Mouse (Mus musculus) inflammation-experienced regulatory T-cells, adult 6 months (primary cell): ENCODE data around the gene Rnf115. TPM values are rescaled to one million over a fixed set of nuclear protein-coding genes. Genes with fewer than 3 reads are reported as not detected.

Source experiments
- ATAC-seq: one replicate; pipeline ENCODE4 v1.8.0; 2017
- polyA plus RNA-seq, 3 experiments: library from polyadenylated mRNA; unstranded; fragments of 100-300 nt; shearing (Covaris generic); gene quantifications; one replicate each; pipeline ENCODE4 v1.2.1; 2017

Gene Rnf115
- polyA plus RNA-seq, 3 experiments from 2014 or later: 44.6 to 73.7 (median 47.3) TPM

GRCm38 (mm10) chr3:96787784-96788183 lies 60.3 kb downstream of the Rnf115 start:
- no peak for ATAC-seq

GRCm38 (mm10) chr3:96788506-96788905 lies 61.0 kb downstream of the Rnf115 start:
- ATAC-seq: no peak

- ATAC-seq: no peak
These were observed 72.8 kb downstream of the Rnf115 start for GRCm38 (mm10) chr3:96800254-96800653.

- no peak for ATAC-seq
These were observed 74.8 kb downstream of the Rnf115 start for GRCm38 (mm10) chr3:96802214-96802613.

- ATAC-seq: no peak
These were observed 80.7 kb downstream of the Rnf115 start for GRCm38 (mm10) chr3:96808136-96808535.

- no peak for ATAC-seq
These were observed 81.2 kb downstream of the Rnf115 start for GRCm38 (mm10) chr3:96808651-96809050.

GRCm38 (mm10) chr3:96811232-96811631 lies 83.8 kb downstream of the Rnf115 start:
- no peak for ATAC-seq

- peak; percentile 71 for ATAC-seq
These were observed 85.1 kb downstream of the Rnf115 start for GRCm38 (mm10) chr3:96812395-96813091.

- ATAC-seq: peak; percentile 76
These were observed 85.6 kb downstream of the Rnf115 start for GRCm38 (mm10) chr3:96813106-96813505.

GRCm38 (mm10) chr3:96813591-96814244 lies 86.3 kb downstream of the Rnf115 start:
- no peak for ATAC-seq

- ATAC-seq: peak; percentile 61
These were observed 86.9 kb downstream of the Rnf115 start for GRCm38 (mm10) chr3:96814342-96814741.

- no peak for ATAC-seq
These were observed 92.9 kb downstream of the Rnf115 start for GRCm38 (mm10) chr3:96820116-96820915.

- no peak for ATAC-seq
These were observed 94.1 kb downstream of the Rnf115 start for GRCm38 (mm10) chr3:96821581-96821980.

- no peak for ATAC-seq
These were observed 96.2 kb downstream of the Rnf115 start for GRCm38 (mm10) chr3:96823701-96824100.

GRCm38 (mm10) chr3:96824614-96825013 lies 97.2 kb downstream of the Rnf115 start:
- no peak for ATAC-seq

GRCm38 (mm10) chr3:96825261-96825660 lies 97.8 kb downstream of the Rnf115 start:
- no peak for ATAC-seq

GRCm38 (mm10) chr3:96828308-96828864 lies 100.9 kb downstream of the Rnf115 start:
- ATAC-seq: no peak

GRCm38 (mm10) chr3:96828984-96829383 lies 101.5 kb downstream of the Rnf115 start, which contains the start of the genes Pdzk1 and Cd160:
Gene Pdzk1 (plus strand): TSS chr3:96829284.
Gene Cd160 (minus strand): TSS chr3:96829351.
- no peak for ATAC-seq

GRCm38 (mm10) chr3:96829856-96830255 lies 102.4 kb downstream of the Rnf115 start:
- ATAC-seq: no peak

GRCm38 (mm10) chr3:96832930-96833329 lies 105.5 kb downstream of the Rnf115 start:
- ATAC-seq: no peak

GRCm38 (mm10) chr3:96834587-96835348 lies 107.3 kb downstream of the Rnf115 start:
- ATAC-seq: no peak

GRCm38 (mm10) chr3:96836414-96836813 lies 109.0 kb downstream of the Rnf115 start:
- no peak for ATAC-seq
